Mouse (Mus musculus): Measurements from ENCODE around the gene Lin54.

GRCm38 (mm10) chr5:100535826-100536225, 35.4 kb upstream of the Lin54 start:
- no peak for TF ChIP-seq CTCF (IDR thresholded peaks at IDR 0.05; ENCODE audit: insufficient read depth, low read depth, low read length)
- TF ChIP-seq POLR2A (IDR thresholded peaks at IDR 0.05; ENCODE audit: insufficient read depth, low read depth, low read length), result no peak
